Mouse (Mus musculus) midbrain, embryonic 10.5 days (tissue): ENCODE results near the gene Arhgap8. TPM values are rescaled to one million over a fixed set of nuclear protein-coding genes. Genes with fewer than 3 reads are reported as not detected.

ENCODE experiments used
- DNase-seq: peaks from one replicate; pipeline ENCODE4 v3.0.0-alpha.2; 2017; ENCODE audit warnings: low spot score
- H3K27ac ChIP-seq: fragments of 300-500 bp; sonication (generic); replicated peaks from 2 replicates; pipeline ENCODE4 v1.5.1; 2016; ENCODE audit warnings: mild to moderate bottlenecking
- H3K27me3 ChIP-seq: fragments of 300-500 bp; sonication (generic); 2 replicates; pipeline ENCODE4 v1.6.1; 2016; ENCODE audit warnings: low read depth, mild to moderate bottlenecking; ENCODE audit not compliant: poor library complexity, severe bottlenecking
- H3K36me3 ChIP-seq: fragments of 300-500 bp; sonication (generic); 2 replicates; pipeline ENCODE4 v1.6.1; 2016; ENCODE audit warnings: mild to moderate bottlenecking, moderate library complexity
- H3K4me1 ChIP-seq: fragments of 300-500 bp; sonication (generic); 2 replicates; pipeline ENCODE4 v1.6.1; 2016
- H3K4me3 ChIP-seq: fragments of 300-500 bp; sonication (generic); 2 replicates; pipeline ENCODE4 v1.5.1; 2016; ENCODE audit warnings: mild to moderate bottlenecking, moderate library complexity
- H3K9me3 ChIP-seq: fragments of 300-500 bp; sonication (generic); replicated peaks from 2 replicates; pipeline ENCODE4 v1.6.1; 2016; ENCODE audit warnings: mild to moderate bottlenecking
- WGBS: fragments of 180-500 bp; shearing (Covaris S2); methylation state at CpG from one replicate; pipeline ENCODE4 v1.1.7; 2016; 5-methylcytosine and 5-hydroxymethylcytosine counted together
- polyA plus RNA-seq: library from polyadenylated mRNA; unstranded; fragments of >200 nt; fragmentation: Nextera tagmentation; extraction: Ambion mirVana; gene quantifications from 2 replicates; pipeline ENCODE4 v1.2.1, GENCODE M21; 2016

Gene Arhgap8
- polyA plus RNA-seq = 1.5 and 1.7 TPM in 2 replicates

DNA sequence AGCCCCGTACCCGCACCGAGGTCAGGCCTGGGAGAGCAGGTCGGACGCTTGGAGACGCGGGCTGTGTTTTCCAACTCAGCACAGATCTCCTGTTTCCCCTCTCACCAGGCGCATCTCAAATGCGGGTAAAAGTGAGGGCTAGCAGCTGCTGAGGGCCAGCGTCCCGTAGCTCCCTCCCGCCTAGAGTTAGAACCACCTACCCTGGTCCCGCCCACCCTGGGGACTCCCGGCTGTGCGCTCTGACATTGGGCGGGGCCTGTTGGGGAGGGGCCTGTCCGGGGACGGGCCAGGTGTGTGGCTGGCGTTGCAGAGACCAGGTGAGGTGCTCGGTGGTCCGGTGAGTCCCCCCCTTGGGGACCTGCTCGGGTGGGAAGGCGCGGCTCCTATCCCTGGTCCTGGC is at the start of gene Arhgap8:
Gene Arhgap8, plus strand, starts transcription at position 262 of the 400 bp plus-strand sequence.
- no peaks in the 10 kb centered on the region for H3K36me3 ChIP-seq
- H3K27me3 ChIP-seq = peaks cover 64% of the 10 kb centered on the region
- DNase-seq = no peak
- H3K4me1 ChIP-seq = peaks cover 25% of the 10 kb centered on the region
- WGBS = under 1% methylated on average over 24 of the region's 24 CpGs
- 0 out of 2 replicates have a peak within 1 kb of the TSS, but pooled peaks have one; percentile 4 for H3K27ac ChIP-seq
- H3K4me3 ChIP-seq = peak within 1 kb of the TSS; percentile 46
- H3K9me3 ChIP-seq = no peaks in the 10 kb centered on the region

GRCm38 (mm10) chr15:84670657-84671055 is 49.2 kb upstream of the Arhgap8 start:
- no peaks in the 10 kb centered on the region for H3K9me3 ChIP-seq
- peaks cover 27% of the 10 kb centered on the region for H3K27me3 ChIP-seq
- WGBS = 88% methylated on average over 4 of the region's 4 CpGs
- no peaks in the 10 kb centered on the region for H3K36me3 ChIP-seq
- H3K4me3 ChIP-seq = no peak overlapping the region
- no peak for DNase-seq
- H3K4me1 ChIP-seq = peaks cover 15% of the 10 kb centered on the region
- no peak overlapping the region for H3K27ac ChIP-seq

DNA sequence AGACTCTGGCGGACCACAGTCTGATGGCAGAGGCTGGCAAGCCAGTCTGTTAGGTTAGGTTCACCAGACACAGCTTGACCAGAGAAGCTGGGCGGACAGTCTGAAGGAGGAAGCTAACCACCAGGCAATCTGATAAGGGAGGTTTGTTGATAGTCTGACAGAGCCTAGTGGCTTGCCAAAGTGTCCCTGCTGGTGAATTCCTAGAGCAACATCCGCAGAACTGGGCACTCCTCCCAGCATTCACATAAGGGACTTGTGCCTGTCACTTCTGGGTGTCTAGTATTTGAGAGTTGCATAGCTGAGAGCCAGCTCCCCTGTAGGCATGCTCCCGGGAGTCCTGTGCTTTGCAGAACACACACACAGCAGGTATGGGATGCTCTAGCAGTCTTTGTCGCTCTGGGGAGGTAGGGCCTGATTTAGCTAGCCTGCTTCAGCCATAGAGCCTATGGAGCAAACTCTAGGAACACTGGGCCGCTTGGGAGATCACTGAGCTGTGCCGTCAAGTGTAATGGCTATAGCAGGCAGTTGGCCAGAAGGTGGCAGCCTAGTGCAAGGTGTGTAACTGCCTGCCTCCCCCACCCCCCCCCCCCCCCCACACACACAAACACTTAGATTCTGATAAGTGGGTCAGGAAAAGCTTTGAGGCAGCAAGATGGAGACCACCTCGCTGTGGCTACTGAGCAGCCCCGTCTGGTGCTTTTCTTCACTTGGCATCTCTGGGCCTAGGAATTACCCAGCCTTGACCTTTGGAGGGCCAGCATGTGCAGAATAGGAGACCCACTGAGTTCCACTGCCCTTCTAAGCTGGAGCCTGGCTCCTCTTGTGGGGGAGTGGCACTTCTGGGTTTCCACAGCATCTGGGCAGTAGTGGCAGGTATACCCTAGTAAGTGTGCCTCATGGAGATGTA is 48.2 kb upstream of the Arhgap8 start:
- no peak for DNase-seq

GRCm38 (mm10) chr15:84672308-84672615 is 47.6 kb upstream of the Arhgap8 start:
- DNase-seq = no peak
- no peaks in the 10 kb centered on the region for H3K9me3 ChIP-seq
- 84% methylated on average over 4 of the region's 4 CpGs for WGBS
- H3K4me1 ChIP-seq = peaks cover 23% of the 10 kb centered on the region
- peaks cover 12% of the 10 kb centered on the region for H3K27me3 ChIP-seq
- H3K36me3 ChIP-seq = no peaks in the 10 kb centered on the region
- H3K27ac ChIP-seq = no peak overlapping the region
- no peak overlapping the region for H3K4me3 ChIP-seq

More for the DNA sequence above, 48.2 kb upstream of the Arhgap8 start:
- WGBS = 59% methylated on average over 9 of the region's 9 CpGs
- Histone ChIP-seq H3K27me3 (peaks cover 17% of the 10 kb centered on the region), H3K4me3 (no peak overlapping the region), H3K27ac (no peak overlapping the region), H3K36me3 (no peaks in the 10 kb centered on the region), H3K9me3 (no peaks in the 10 kb centered on the region), H3K4me1 (peaks cover 23% of the 10 kb centered on the region)

- Histone ChIP-seq H3K9me3 (no peaks in the 10 kb centered on the region), H3K27me3 (peaks cover 12% of the 10 kb centered on the region), H3K27ac (no peak overlapping the region), H3K36me3 (no peaks in the 10 kb centered on the region), H3K4me1 (peaks cover 23% of the 10 kb centered on the region), H3K4me3 (no peak overlapping the region)
- DNase-seq = no peak
- WGBS = 77% methylated on average over 3 of the region's 3 CpGs
These were observed 47.2 kb upstream of the Arhgap8 start for GRCm38 (mm10) chr15:84672616-84673015.

DNA sequence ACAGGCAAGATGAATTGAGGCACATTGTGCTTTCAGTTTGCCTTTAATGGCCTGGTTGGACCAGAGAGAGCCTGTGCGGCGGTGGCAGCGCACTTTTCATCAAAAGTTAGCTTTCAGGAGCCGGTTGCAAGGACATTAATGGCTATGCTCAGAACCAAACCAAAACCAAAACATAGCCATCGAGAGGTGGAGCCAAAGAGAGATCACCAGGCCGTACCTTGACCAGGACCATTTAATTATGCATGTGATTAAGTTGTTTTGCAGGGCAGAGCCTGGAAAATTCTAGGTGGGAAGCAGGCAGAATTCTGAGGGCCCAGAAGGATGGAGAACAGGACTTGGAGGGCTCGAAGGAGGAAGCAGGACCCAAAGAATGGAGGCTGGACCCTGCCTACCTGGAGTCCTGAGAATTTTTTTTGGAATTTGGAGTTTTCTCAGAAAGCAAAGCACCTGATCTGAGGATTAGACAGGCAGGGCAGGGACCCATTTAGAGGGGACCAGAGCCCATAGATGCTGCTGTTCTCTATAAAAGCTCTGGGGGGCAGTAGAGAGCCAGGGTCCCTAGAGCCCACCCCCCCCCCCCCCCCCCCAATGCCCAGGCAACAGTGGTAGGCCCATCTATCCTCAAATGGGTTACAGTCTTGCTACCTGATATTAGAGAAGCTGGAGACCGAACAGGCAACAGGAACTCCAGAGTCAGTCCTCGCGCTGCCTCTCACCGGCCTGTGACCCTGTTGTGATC is 45.4 kb upstream of the Arhgap8 start:
- no peak overlapping the region for H3K27ac ChIP-seq
- DNase-seq = no peak
- no peak overlapping the region for H3K4me3 ChIP-seq
- no peaks in the 10 kb centered on the region for H3K9me3 ChIP-seq
- peaks cover 20% of the 10 kb centered on the region for H3K27me3 ChIP-seq
- no peaks in the 10 kb centered on the region for H3K36me3 ChIP-seq
- H3K4me1 ChIP-seq = peaks cover 31% of the 10 kb centered on the region
- WGBS = 81% methylated on average over 11 of the region's 11 CpGs

- Histone ChIP-seq H3K4me3 (no peak overlapping the region), H3K36me3 (no peaks in the 10 kb centered on the region), H3K27me3 (peaks cover 28% of the 10 kb centered on the region), H3K27ac (0 out of 2 replicates have a peak overlapping the region, but pooled peaks have one; percentile 3), H3K9me3 (no peaks in the 10 kb centered on the region), H3K4me1 (peaks cover 35% of the 10 kb centered on the region)
- DNase-seq = no peak
- WGBS = 82% methylated on average over 8 of the region's 8 CpGs
These were observed 44.5 kb upstream of the Arhgap8 start for GRCm38 (mm10) chr15:84675317-84675716.

DNA sequence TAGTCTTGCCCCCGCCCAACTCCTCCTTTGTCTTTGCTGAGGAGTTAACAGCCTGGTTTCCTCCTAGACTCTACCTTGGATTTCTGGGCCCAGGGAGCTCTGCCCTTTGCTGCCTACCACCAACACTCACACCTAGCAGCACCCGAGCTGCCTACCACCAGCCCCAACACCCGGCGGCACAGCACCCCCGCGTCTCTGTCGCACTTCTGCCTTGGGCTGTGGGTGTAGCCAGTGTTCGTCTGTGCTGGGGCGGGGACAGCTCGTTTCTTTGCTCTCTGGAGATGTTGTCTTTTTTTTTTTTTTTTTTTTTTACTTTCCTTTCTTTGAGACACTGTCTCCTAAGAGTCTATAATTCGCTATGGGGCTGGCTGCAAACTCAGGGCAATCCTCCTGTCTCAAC is 41.9 kb upstream of the Arhgap8 start:
- Histone ChIP-seq H3K9me3 (no peaks in the 10 kb centered on the region), H3K4me3 (no peak overlapping the region), H3K27me3 (peaks cover 48% of the 10 kb centered on the region), H3K27ac (no peak overlapping the region), H3K4me1 (peaks cover 48% of the 10 kb centered on the region), H3K36me3 (no peaks in the 10 kb centered on the region)
- 73% methylated on average over 11 of the region's 11 CpGs for WGBS
- no peak for DNase-seq

- no peaks in the 10 kb centered on the region for H3K36me3 ChIP-seq
- 95% methylated on average over 4 of the region's 4 CpGs for WGBS
- no peak for DNase-seq
- no peak overlapping the region for H3K4me3 ChIP-seq
- no peak overlapping the region for H3K27ac ChIP-seq
- H3K27me3 ChIP-seq = peaks cover 59% of the 10 kb centered on the region
- H3K4me1 ChIP-seq = peaks cover 58% of the 10 kb centered on the region
- no peaks in the 10 kb centered on the region for H3K9me3 ChIP-seq
These were observed 40.8 kb upstream of the Arhgap8 start for GRCm38 (mm10) chr15:84679090-84679489.

- no peak for DNase-seq
- H3K9me3 ChIP-seq = no peaks in the 10 kb centered on the region
- no peak overlapping the region for H3K27ac ChIP-seq
These were observed 40.1 kb upstream of the Arhgap8 start for GRCm38 (mm10) chr15:84679794-84680193.

DNA sequence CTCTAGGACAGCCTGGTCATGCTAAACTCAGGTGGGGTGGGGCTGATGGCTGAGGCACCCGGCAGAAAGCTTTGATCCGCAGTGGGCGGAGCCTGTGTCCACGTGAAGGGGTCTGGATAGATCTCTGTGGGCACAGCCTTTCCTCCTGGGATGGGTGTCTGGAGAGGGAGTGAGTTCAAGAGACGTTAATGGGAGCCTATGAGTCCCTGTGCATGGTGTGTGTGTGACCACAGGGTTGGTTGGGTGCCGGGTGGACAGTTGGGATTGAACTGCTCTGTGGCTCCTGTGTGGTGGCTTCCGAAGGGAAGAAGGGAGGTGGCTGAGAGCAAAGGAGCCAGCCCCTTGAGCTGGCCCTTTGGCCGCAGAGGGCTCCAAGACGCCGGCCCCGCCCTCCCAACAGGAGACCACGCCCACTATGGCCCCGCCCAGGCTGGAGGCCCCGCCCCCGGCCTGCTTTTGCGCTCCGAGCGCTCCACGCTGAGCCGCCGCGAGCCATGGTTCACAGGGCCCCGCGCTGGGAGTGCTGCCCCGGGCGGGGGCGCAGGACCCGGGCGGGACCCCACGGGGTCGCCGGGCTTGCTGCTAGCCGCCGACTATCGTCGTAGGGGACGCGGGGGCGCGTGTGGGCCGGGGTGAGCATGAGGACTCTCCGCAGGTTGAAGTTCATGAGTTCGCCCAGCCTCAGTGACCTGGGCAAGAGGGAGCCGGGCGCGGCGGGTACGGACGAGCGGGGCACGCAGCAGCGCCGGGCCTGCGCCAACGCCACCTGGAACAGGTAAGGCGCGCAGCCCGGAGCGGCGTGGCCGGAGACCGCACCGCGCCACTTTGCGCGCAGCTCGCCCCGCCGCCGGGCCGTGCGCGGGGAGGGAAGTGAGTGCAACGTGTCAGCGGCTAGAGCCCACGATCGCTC is 39.1 kb upstream of the Arhgap8 start:
- Histone ChIP-seq H3K4me1 (peaks cover 68% of the 10 kb centered on the region), H3K9me3 (no peaks in the 10 kb centered on the region), H3K36me3 (no peaks in the 10 kb centered on the region), H3K4me3 (peak overlapping the region; percentile 80), H3K27me3 (peaks cover 60% of the 10 kb centered on the region), H3K27ac (peak overlapping the region; percentile 79)
- DNase-seq = peak; percentile 92
- WGBS = under 1% methylated on average over 74 of the region's 77 CpGs

More at GRCm38 (mm10) chr15:84679794-84680193, 40.1 kb upstream of the Arhgap8 start:
- peaks cover 65% of the 10 kb centered on the region for H3K4me1 ChIP-seq
- peaks cover 60% of the 10 kb centered on the region for H3K27me3 ChIP-seq
- 77% methylated on average over 3 of the region's 3 CpGs for WGBS
- no peaks in the 10 kb centered on the region for H3K36me3 ChIP-seq
- no peak overlapping the region for H3K4me3 ChIP-seq
